ENCODE assay signal across 17 mouse cellular contexts in the genomic region with DNA sequence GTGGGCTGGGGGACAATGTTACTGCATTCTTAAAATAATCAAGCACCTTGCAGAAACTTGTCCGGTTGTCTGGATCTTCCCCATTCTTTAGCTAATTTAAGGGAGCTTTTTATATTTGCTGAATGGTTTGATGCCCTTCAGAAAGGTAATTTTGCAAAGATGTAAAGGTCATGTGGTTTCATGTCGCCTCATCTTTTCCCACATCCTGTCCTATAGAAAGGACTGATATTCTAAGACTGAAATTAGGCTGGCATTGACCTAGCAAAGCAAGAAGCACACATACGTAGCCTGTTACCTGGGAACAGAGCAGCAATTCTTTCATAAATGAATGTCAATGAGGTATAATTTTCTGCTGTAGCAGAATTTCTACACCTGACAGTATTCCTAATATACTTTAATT.
"Had no signal": no experiment of that assay in that cellular context is flagged by ENCODE, and none has a peak within 500 bp of the region (broad histone marks: within the 10 kb centered on the region; RNA-seq: fewer than 3 reads in every experiment).

No protein-coding gene starts in this region.

- H3K9me3 ChIP-seq: midbrain, embryonic 12.5 days; neural tube, embryonic 13.5 days; neural tube, embryonic 15.5 days; stomach, embryonic 15.5 days had no signal

- ATAC-seq: midbrain, embryonic 16.5 days had no signal

- H3K36me3 ChIP-seq: midbrain, embryonic 10.5 days; midbrain, embryonic 12.5 days; neural tube, embryonic 13.5 days; neural tube, embryonic 15.5 days; stomach, embryonic 15.5 days had no signal

- H3K4me1 ChIP-seq: midbrain, embryonic 10.5 days; midbrain, embryonic 12.5 days; neural tube, embryonic 13.5 days; neural tube, embryonic 15.5 days; stomach, embryonic 15.5 days had no signal

- H3K27ac ChIP-seq: midbrain, embryonic 10.5 days; midbrain, embryonic 12.5 days; neural tube, embryonic 13.5 days; neural tube, embryonic 15.5 days; stomach, embryonic 15.5 days; stomach, postnatal 0 days had no signal

- DNase-seq: lung, adult 18-20 months; lung, embryonic 14.5 days; lung, postnatal 10 days; lung, postnatal 4 days; midbrain, embryonic 14.5 days; right cerebral cortex, postnatal 14 days; thymus, adult 2 months; thymus, postnatal 25 days; thymus, postnatal 4 days had no signal

- H3K4me3 ChIP-seq: midbrain, embryonic 10.5 days; midbrain, embryonic 12.5 days; myocyte; neural tube, embryonic 13.5 days; neural tube, embryonic 15.5 days; stomach, embryonic 15.5 days had no signal

- H3K27me3 ChIP-seq: midbrain, embryonic 12.5 days; neural tube, embryonic 13.5 days; neural tube, embryonic 15.5 days; stomach, embryonic 15.5 days had no signal
